Mouse (Mus musculus): ENCODE results near the gene Tia1.

Gene Tia1

GRCm38 (mm10) chr6:86433696-86434095, 29.7 kb downstream of the Tia1 start:
- no peak for DNase-seq

GRCm38 (mm10) chr6:86437711-86438110, 33.7 kb downstream of the Tia1 start:
- peak; percentile 53 for DNase-seq

- DNase-seq: peak; percentile 94 to 95
These were observed 34.5 kb downstream of the Tia1 start, which contains the start of gene C87436 for GRCm38 (mm10) chr6:86438272-86439118. C87436 (plus strand) TSS chr6:86438374.

- DNase-seq: no peak
These were observed 35.1 kb downstream of the Tia1 start for GRCm38 (mm10) chr6:86439119-86439496.

GRCm38 (mm10) chr6:86439531-86439930, 35.5 kb downstream of the Tia1 start:
- DNase-seq: no peak

GRCm38 (mm10) chr6:86441571-86441970, 37.6 kb downstream of the Tia1 start:
- no peak for DNase-seq

GRCm38 (mm10) chr6:86445551-86445950, 41.5 kb downstream of the Tia1 start:
- DNase-seq: no peak

GRCm38 (mm10) chr6:86446927-86447568, 43.0 kb downstream of the Tia1 start:
- no peak for DNase-seq

- no peak for DNase-seq
These were observed 52.7 kb downstream of the Tia1 start for GRCm38 (mm10) chr6:86456727-86457126.

GRCm38 (mm10) chr6:86463079-86463478, 59.1 kb downstream of the Tia1 start:
- DNase-seq: no peak

GRCm38 (mm10) chr6:86471317-86471716, 67.3 kb downstream of the Tia1 start:
- no peak for DNase-seq

GRCm38 (mm10) chr6:86471760-86472099, 67.7 kb downstream of the Tia1 start:
- peak in 1 of 2 experiments; percentile 31 for DNase-seq

- peak; percentile 99 for DNase-seq
These were observed 68.3 kb downstream of the Tia1 start for GRCm38 (mm10) chr6:86472100-86472955.

- DNase-seq: peak in 1 of 2 experiments; percentile 45
These were observed 69.1 kb downstream of the Tia1 start for GRCm38 (mm10) chr6:86473077-86473476.

- DNase-seq: no peak
These were observed 70.1 kb downstream of the Tia1 start for GRCm38 (mm10) chr6:86474072-86474471.

- DNase-seq: no peak
These were observed 70.7 kb downstream of the Tia1 start for GRCm38 (mm10) chr6:86474646-86475181.

GRCm38 (mm10) chr6:86475462-86476167, 71.6 kb downstream of the Tia1 start:
- no peak for DNase-seq

GRCm38 (mm10) chr6:86476931-86477330, 72.9 kb downstream of the Tia1 start:
- no peak for DNase-seq

GRCm38 (mm10) chr6:86479311-86479710, 75.3 kb downstream of the Tia1 start:
- peak; percentile 62 to 67 for DNase-seq

GRCm38 (mm10) chr6:86479816-86480188, 75.8 kb downstream of the Tia1 start:
- DNase-seq: no peak

GRCm38 (mm10) chr6:86480189-86480831, 76.3 kb downstream of the Tia1 start:
- peak; percentile 62 to 75 for DNase-seq

GRCm38 (mm10) chr6:86481871-86482270, 77.9 kb downstream of the Tia1 start:
- DNase-seq: no peak
